Mouse (Mus musculus): ENCODE data around the gene Gabrb2.

Gabrb2 gene

GRCm38 (mm10) chr11:42418996-42419782 is at the start of gene Gabrb2:
TSS of gene Gabrb2 (plus strand) at chr11:42419757.
- TF ChIP-seq GATA4 (IDR thresholded peaks at IDR 0.05; ENCODE audit: insufficient replicate concordance, low read length), result no peak

GRCm38 (mm10) chr11:42378983-42379382 is 40.6 kb upstream of the Gabrb2 start:
- TF ChIP-seq GATA4 (IDR thresholded peaks at IDR 0.05; ENCODE audit: insufficient replicate concordance, low read length), result no peak

GRCm38 (mm10) chr11:42386486-42386885 is 33.1 kb upstream of the Gabrb2 start:
- TF ChIP-seq GATA4 (IDR thresholded peaks at IDR 0.05; ENCODE audit: insufficient replicate concordance, low read length), result no peak

- TF ChIP-seq GATA4 (IDR thresholded peaks at IDR 0.05; ENCODE audit: insufficient replicate concordance, low read length), result no peak
Measured at GRCm38 (mm10) chr11:42390682-42391290, 28.8 kb upstream of the Gabrb2 start.

DNA sequence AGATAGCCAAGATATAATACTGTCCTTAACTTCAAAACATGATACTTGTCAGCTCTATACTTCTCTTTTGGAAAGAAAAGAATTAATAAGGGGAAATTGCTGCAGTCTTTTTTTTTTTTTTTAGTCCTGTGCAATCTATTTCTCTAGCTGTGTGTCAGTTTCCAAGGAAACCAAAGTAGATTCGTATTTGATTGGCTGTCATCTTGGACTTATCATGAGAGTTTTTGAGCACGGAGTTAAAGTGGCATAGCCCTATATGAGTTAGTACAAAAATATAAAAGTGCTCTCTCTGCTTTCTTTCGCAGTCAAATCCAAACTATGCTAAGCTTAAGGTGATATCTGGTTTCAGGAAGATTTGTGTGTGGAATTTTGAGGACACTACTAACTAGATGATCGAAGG is 26.1 kb upstream of the Gabrb2 start:
- TF ChIP-seq GATA4 (IDR thresholded peaks at IDR 0.05; ENCODE audit: insufficient replicate concordance, low read length), result no peak

GRCm38 (mm10) chr11:42419791-42420633 is 455 bp downstream of the Gabrb2 start:
- TF ChIP-seq GATA4 (IDR thresholded peaks at IDR 0.05; ENCODE audit: insufficient replicate concordance, low read length), result no peak

- no peak for TF ChIP-seq GATA4 (IDR thresholded peaks at IDR 0.05; ENCODE audit: insufficient replicate concordance, low read length)
Measured at GRCm38 (mm10) chr11:42420634-42421470, 1.3 kb downstream of the Gabrb2 start.

GRCm38 (mm10) chr11:42423231-42423630 is 3.7 kb downstream of the Gabrb2 start:
- TF ChIP-seq GATA4 (IDR thresholded peaks at IDR 0.05; ENCODE audit: insufficient replicate concordance, low read length), result no peak

GRCm38 (mm10) chr11:42431495-42431894 is 11.9 kb downstream of the Gabrb2 start:
- no peak for TF ChIP-seq GATA4 (IDR thresholded peaks at IDR 0.05; ENCODE audit: insufficient replicate concordance, low read length)

DNA sequence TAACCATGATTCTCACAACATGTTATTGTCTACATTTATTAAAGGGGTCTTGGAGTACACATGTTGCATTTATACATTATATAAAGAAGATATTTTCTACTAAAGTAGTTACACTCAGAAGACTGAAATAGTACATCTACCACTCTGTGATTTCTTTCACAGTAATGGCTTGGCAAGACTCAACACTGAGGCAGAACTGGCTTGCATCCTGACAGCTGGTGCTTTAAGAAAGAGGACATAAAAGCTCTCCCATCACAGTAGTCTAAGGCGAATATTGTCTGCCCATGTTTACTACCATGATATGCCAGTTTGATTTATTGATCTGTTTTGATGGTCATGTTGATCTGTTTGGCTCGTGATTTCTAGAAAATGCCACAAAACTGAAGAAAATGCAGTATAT is 19.4 kb downstream of the Gabrb2 start:
- no peak for TF ChIP-seq GATA4 (IDR thresholded peaks at IDR 0.05; ENCODE audit: insufficient replicate concordance, low read length)

DNA sequence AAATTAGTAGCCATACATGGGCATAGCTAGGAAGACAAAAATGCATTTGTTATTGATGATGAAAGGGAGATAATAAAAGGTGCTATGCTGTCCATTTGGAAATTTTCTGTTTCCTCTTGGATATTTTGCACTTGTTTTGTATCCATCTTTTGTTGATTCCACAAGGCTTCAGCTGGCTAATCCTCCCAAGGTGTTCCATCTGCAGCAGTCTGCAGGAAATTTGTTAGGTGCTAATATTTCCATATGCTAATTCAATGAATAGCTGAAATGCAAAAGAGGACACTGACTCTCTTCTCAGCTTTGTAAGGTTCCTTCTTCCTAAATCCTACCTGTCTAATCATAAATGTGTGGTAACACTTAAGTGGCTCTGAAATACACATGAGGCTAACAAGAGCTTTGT is 24.1 kb downstream of the Gabrb2 start:
- TF ChIP-seq GATA4 (IDR thresholded peaks at IDR 0.05; ENCODE audit: insufficient replicate concordance, low read length), result no peak

- no peak for TF ChIP-seq GATA4 (IDR thresholded peaks at IDR 0.05; ENCODE audit: insufficient replicate concordance, low read length)
Measured at GRCm38 (mm10) chr11:42448929-42449328, 29.4 kb downstream of the Gabrb2 start.

DNA sequence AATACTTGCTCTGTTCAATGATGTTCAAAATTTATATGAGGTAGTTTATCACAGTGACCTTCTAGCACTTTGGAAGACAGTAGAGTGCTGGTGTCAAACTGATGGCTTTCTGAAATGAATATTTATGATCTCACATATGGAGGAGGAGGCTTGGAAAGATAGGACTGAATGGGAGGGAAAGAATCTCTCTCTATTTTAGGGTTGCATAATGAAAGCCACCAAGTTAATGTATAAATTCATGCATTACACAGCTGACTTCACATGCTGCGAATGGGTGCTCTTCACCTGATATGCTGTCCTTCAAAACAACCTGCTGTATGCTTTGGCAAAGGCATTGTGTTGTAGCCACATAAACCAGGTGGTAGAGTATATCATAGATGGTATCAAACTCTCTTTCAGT is 44.6 kb downstream of the Gabrb2 start:
- TF ChIP-seq GATA4 (IDR thresholded peaks at IDR 0.05; ENCODE audit: insufficient replicate concordance, low read length), result no peak

GRCm38 (mm10) chr11:42468381-42468780 is 48.8 kb downstream of the Gabrb2 start:
- TF ChIP-seq GATA4 (IDR thresholded peaks at IDR 0.05; ENCODE audit: insufficient replicate concordance, low read length), result no peak

- no peak for TF ChIP-seq GATA4 (IDR thresholded peaks at IDR 0.05; ENCODE audit: insufficient replicate concordance, low read length)
Measured at GRCm38 (mm10) chr11:42474523-42474922, 55.0 kb downstream of the Gabrb2 start.
